Mouse (Mus musculus): ENCODE measurements around the gene Tapt1.
"Not testable (repeated sequence)": the region's sequence is repeated elsewhere in the genome, so short reads cannot be mapped to it uniquely, and the experiment has no call there.

Tapt1 gene

GRCm38 (mm10) chr5:44126574-44126973, 99.9 kb downstream of the Tapt1 start:
- DNase-seq (ENCODE audit: low read depth), result not testable (repeated sequence)
